Mouse (Mus musculus) 3T3-L1 (cell line): ENCODE measurements at regions not wholly inside any gene's neighbourhood (a gene's known extent, or its start where the extent isn't known, plus 50 kb on each side); places are given as distances from the start of the nearest gene placed in this dataset.
A peak's percentile ranks its signal among the peaks of the same experiment; 100 is the strongest.

Experiments used
- DNase-seq: peaks from one replicate; pipeline ENCODE4 v3.0.0-alpha.2; 2015; ENCODE audit warnings: low read depth, low spot score

- peak; percentile 32 for DNase-seq
These were observed 54.6 kb upstream of the 4930523C07Rik start for GRCm38 (mm10) chr1:159989561-159989960.

GRCm38 (mm10) chr1:159991734-159992565 lies 52.2 kb upstream of the 4930523C07Rik start:
- DNase-seq: no peak
